Mouse (Mus musculus) heart, embryonic 14.5 days (tissue): ENCODE measurements around the gene Eif4ebp2. TPM values are rescaled to one million over a fixed set of nuclear protein-coding genes. Genes with fewer than 3 reads are reported as not detected.
A peak's percentile ranks its signal among the peaks of the same experiment; 100 is the strongest.

Experiments
- ATAC-seq: fragments of 200-750 bp; cut with Nextera tagmentation; 2 replicates; pipeline ENCODE4 v1.8.0; 2017; ENCODE audit warnings: low read depth, moderate TSS enrichment; ENCODE audit not compliant: insufficient number of reproducible peaks, insufficient read depth, low FRiP score
- H3K27ac ChIP-seq, 2 experiments: fragments of 200-500 bp in 1 of 2; fragments of 300-500 bp in 1 of 2; sonication (generic) in 1 of 2; replicated peaks in 1 of 2; 2 replicates each; pipeline ENCODE4 v1.5.1; 2012 to 2014; ENCODE audit warnings: low read depth in 2 of 2, low read length in 2 of 2, control low read depth in 1 of 2, mild to moderate bottlenecking in 1 of 2, mixed read lengths in 1 of 2; ENCODE audit not compliant: control insufficient read depth in 1 of 2, insufficient read depth in 1 of 2
- H3K27me3 ChIP-seq: fragments of 300-500 bp; sonication (generic); 2 replicates; pipeline ENCODE4 v1.6.1; 2014; ENCODE audit warnings: mild to moderate bottlenecking, low read length, control low read depth; ENCODE audit not compliant: control insufficient read depth, insufficient read depth
- H3K36me3 ChIP-seq: fragments of 300-500 bp; sonication (generic); 2 replicates; pipeline ENCODE4 v1.6.1; 2014; ENCODE audit warnings: mild to moderate bottlenecking, control low read depth, low read length, mixed read lengths; ENCODE audit not compliant: control insufficient read depth, insufficient read depth
- H3K4me1 ChIP-seq, 2 experiments: fragments of 200-500 bp in 1 of 2; fragments of 300-500 bp in 1 of 2; sonication (generic) in 1 of 2; 2 replicates each; pipeline ENCODE4 v1.6.1; 2012 to 2014; ENCODE audit warnings: low read length in 2 of 2, control low read depth in 1 of 2, mixed read lengths in 1 of 2; ENCODE audit not compliant: control insufficient read depth in 2 of 2, insufficient read depth in 2 of 2
- H3K4me2 ChIP-seq: fragments of 300-500 bp; sonication (generic); 2 replicates; pipeline ENCODE4 v1.6.1; 2014; ENCODE audit warnings: mild to moderate bottlenecking, low read length
- H3K4me3 ChIP-seq, 2 experiments: fragments of 200-500 bp in 1 of 2; fragments of 300-500 bp in 1 of 2; sonication (generic) in 1 of 2; 2 replicates each; pipeline ENCODE4 v1.5.1; 2012 to 2014; ENCODE audit warnings: low read length in 2 of 2, mild to moderate bottlenecking in 2 of 2, control low read depth in 1 of 2, low read depth in 1 of 2, moderate library complexity in 1 of 2; ENCODE audit not compliant: control insufficient read depth in 1 of 2, insufficient read depth in 1 of 2
- H3K9ac ChIP-seq: fragments of 300-500 bp; sonication (generic); 2 replicates; pipeline ENCODE4 v1.6.1; 2014; ENCODE audit warnings: mild to moderate bottlenecking, low read length
- H3K9me3 ChIP-seq: fragments of 300-500 bp; sonication (generic); 2 replicates; pipeline ENCODE4 v1.6.1; 2016; ENCODE audit warnings: low read length, control low read depth; ENCODE audit not compliant: control insufficient read depth
- WGBS: fragments of 180-500 bp; shearing (Covaris S2); extraction: QIAGEN DNeasy Blood & Tissue Kit; methylation state at CpG from one replicate; pipeline ENCODE4 v1.1.7; 2014; 5-methylcytosine and 5-hydroxymethylcytosine counted together
- polyA plus RNA-seq: library from polyadenylated mRNA; unstranded; fragments of >200 nt; fragmentation: Nextera tagmentation; extraction: Ambion mirVana; gene quantifications from 2 replicates; pipeline ENCODE4 v1.2.1, GENCODE M21; 2014

Gene Eif4ebp2
- polyA plus RNA-seq, result 36.6 and 36.9 TPM in 2 replicates

- peaks cover 14% of the 10 kb centered on the region; the same call in 1 of the 2 replicates for H3K36me3 ChIP-seq
- H3K4me3 ChIP-seq, result peak within 1 kb of the TSS; percentile 91 to 99
- peak; percentile 96 for ATAC-seq
- 0 out of 2 replicates have a peak, but pooled peaks cover 2% of the 10 kb centered on the region for H3K9me3 ChIP-seq
- peak within 1 kb of the TSS; percentile 95 for H3K9ac ChIP-seq
- peak within 1 kb of the TSS; percentile 95 for H3K4me2 ChIP-seq
- H3K27ac ChIP-seq, result peak within 1 kb of the TSS; percentile 46 to 75
- H3K27me3 ChIP-seq, result no peaks in the 10 kb centered on the region
- 0% methylated on average over 36 of the region's 36 CpGs for WGBS
- peaks cover 4 to 22% of the 10 kb centered on the region in 2 experiments for H3K4me1 ChIP-seq
These were observed at the start of gene Eif4ebp2 for GRCm38 (mm10) chr10:61452645-61453044. TSS of gene Eif4ebp2 (minus strand) at chr10:61452661.

DNA sequence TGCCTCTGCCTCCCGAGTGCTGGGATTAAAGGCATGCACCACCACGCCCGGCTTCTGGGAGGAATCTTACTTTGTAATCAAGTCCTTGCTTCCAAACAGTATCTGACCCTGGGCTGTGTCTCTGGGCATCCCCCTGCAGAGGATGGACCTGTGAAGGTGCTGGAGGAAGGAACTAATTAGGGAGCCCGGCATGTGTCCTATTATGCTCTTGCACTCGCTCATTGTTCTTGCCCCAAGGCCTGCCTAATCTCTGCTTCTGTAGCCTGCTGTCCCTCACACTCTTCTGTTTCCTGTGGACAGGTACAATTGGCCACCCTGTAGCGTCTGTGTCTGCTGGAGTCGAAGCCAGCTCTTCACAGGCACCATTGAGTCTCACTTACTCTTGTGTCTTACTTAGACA lies 48.3 kb upstream of the Eif4ebp2 start:
- no peaks in the 10 kb centered on the region for H3K27me3 ChIP-seq
- no peak overlapping the region for H3K27ac ChIP-seq
- no peak overlapping the region for H3K4me3 ChIP-seq
- H3K4me1 ChIP-seq, result peaks cover 8 to 9% of the 10 kb centered on the region in 2 experiments
- WGBS, result 73% methylated on average over 7 of the region's 7 CpGs
- H3K4me2 ChIP-seq, result no peak overlapping the region
- no peaks in the 10 kb centered on the region for H3K9me3 ChIP-seq
- no peaks in the 10 kb centered on the region for H3K36me3 ChIP-seq
- ATAC-seq, result no peak
- H3K9ac ChIP-seq, result no peak overlapping the region

GRCm38 (mm10) chr10:61499505-61500466 lies 47.3 kb upstream of the Eif4ebp2 start:
- no peaks in the 10 kb centered on the region for H3K9me3 ChIP-seq
- ATAC-seq, result no peak
- H3K4me3 ChIP-seq, result no peak overlapping the region
- H3K27me3 ChIP-seq, result no peaks in the 10 kb centered on the region
- no peak overlapping the region for H3K9ac ChIP-seq
- H3K36me3 ChIP-seq, result no peaks in the 10 kb centered on the region
- H3K4me2 ChIP-seq, result no peak overlapping the region
- 87% methylated on average over 20 of the region's 20 CpGs for WGBS
- peaks cover 16 to 19% of the 10 kb centered on the region in 2 experiments for H3K4me1 ChIP-seq
- H3K27ac ChIP-seq, result no peak overlapping the region

- H3K4me1 ChIP-seq, result peaks cover 16 to 23% of the 10 kb centered on the region in 2 experiments
- no peaks in the 10 kb centered on the region for H3K27me3 ChIP-seq
- no peaks in the 10 kb centered on the region for H3K36me3 ChIP-seq
- no peaks in the 10 kb centered on the region for H3K9me3 ChIP-seq
- H3K27ac ChIP-seq, result peak overlapping the region; percentile 5 to 42; a peak in 2 of 4 replicates
- WGBS, result 46% methylated on average over 9 of the region's 9 CpGs
- H3K4me2 ChIP-seq, result no peak overlapping the region
- peak overlapping the region; percentile 44; the same call in 1 of the 2 replicates for H3K9ac ChIP-seq
- no peak for ATAC-seq
- H3K4me3 ChIP-seq, result no peak overlapping the region
These were observed 43.8 kb upstream of the Eif4ebp2 start for GRCm38 (mm10) chr10:61496231-61496630.

DNA sequence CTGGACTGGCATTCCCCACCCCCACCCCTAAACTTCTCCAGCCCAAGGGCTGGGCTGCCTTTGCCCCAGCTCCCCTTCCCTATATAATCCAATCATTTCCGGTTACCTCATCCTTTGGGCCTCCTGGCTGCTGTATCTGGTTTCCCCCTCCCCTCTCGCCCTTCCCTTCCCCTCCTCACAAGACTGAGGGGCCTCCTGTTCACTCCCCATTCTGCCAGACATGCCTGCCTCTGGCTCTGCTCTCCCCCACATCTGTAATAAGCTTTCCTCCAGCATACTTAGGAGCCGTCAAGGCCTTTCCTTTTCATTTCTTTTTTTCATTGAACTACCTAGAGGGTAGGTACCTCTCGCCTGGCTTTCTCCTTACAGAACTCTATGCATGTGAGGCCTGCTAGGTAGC lies 43.0 kb upstream of the Eif4ebp2 start:
- Histone ChIP-seq H3K4me1 (peaks cover 16 to 23% of the 10 kb centered on the region in 2 experiments), H3K27ac (peak overlapping the region; percentile 5 to 42; a peak in 2 of 4 replicates), H3K9ac (peak overlapping the region; percentile 31), H3K9me3 (no peaks in the 10 kb centered on the region), H3K4me2 (no peak overlapping the region), H3K4me3 (no peak overlapping the region), H3K27me3 (no peaks in the 10 kb centered on the region), H3K36me3 (no peaks in the 10 kb centered on the region)
- WGBS, result 44% methylated on average over 4 of the region's 4 CpGs
- ATAC-seq, result no peak

DNA sequence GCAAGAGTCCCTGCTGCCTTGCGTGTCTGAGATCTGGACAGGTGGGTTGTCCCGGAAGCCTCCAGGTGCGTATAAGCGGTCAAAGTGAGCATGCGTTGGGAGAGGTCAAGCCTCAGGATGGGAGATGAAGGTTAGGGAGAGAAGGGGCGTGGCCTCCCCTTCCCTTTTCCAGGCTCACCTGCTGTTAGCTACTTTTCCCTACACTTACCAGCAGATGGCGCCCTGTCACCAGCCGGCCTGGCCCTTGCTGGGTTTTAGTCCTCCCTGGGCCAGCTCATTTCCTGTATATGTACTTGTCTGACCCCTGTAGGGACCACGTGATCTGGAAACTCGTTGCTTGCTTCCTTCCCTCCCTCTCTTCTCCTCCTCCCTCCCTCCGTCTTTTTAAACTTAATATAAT lies 39.6 kb upstream of the Eif4ebp2 start:
- H3K36me3 ChIP-seq, result no peaks in the 10 kb centered on the region
- peak; percentile 69 for ATAC-seq
- H3K27me3 ChIP-seq, result no peaks in the 10 kb centered on the region
- peaks cover 16 to 23% of the 10 kb centered on the region in 2 experiments for H3K4me1 ChIP-seq
- no peak overlapping the region for H3K4me3 ChIP-seq
- no peak overlapping the region for H3K9ac ChIP-seq
- H3K4me2 ChIP-seq, result no peak overlapping the region
- H3K9me3 ChIP-seq, result no peaks in the 10 kb centered on the region
- H3K27ac ChIP-seq, result no peak overlapping the region
- WGBS, result 11% methylated on average over 11 of the region's 11 CpGs

DNA sequence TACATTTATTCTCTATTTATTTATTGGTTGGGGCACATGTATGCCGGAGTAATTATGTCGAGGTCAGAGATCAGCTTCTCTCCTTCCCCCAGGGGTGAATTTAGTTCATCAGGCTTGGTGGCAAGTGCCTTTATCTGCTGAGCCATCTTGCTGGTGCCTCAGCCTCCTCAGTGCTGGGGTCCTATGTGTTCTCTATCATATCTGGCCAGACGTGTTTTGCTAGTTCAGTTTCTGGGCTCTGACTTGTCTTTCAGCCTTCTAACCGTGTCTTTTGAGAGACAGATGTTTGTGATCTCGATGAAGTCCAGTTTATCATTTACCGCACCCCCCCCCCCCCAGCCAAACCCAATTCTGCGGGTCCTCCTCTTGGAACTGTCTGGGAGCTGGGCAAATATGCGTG lies 39.1 kb upstream of the Eif4ebp2 start:
- 48% methylated on average over 8 of the region's 8 CpGs for WGBS
- Histone ChIP-seq H3K4me3 (no peak overlapping the region), H3K4me1 (peaks cover 16 to 22% of the 10 kb centered on the region in 2 experiments), H3K9me3 (no peaks in the 10 kb centered on the region), H3K36me3 (no peaks in the 10 kb centered on the region), H3K27me3 (no peaks in the 10 kb centered on the region), H3K9ac (no peak overlapping the region), H3K4me2 (no peak overlapping the region), H3K27ac (no peak overlapping the region)
- ATAC-seq, result no peak
